Mouse (Mus musculus): ENCODE measurements around the gene Tnfrsf11a.

Tnfrsf11a gene

GRCm38 (mm10) chr1:105891032-105891725 lies 110.7 kb downstream of the Tnfrsf11a start:
- in situ Hi-C loops (cut with MboI, MseI) = loop anchor here (5.0 to 25.0 kb wide), 3 partner anchors 146 to 846 kb away; no protein-coding TSS in a partner anchor

GRCm38 (mm10) chr1:105895019-105895418 lies 114.5 kb downstream of the Tnfrsf11a start:
- in situ Hi-C loops (cut with MboI, MseI) = loop anchor here in 1 of 2 experiments (25.0 kb wide), 1 partner anchor 842 kb away; no protein-coding TSS in a partner anchor

Measured in T-helper 17 cell (primary cell).